8 mouse cellular contexts compared by ENCODE assay signal in the genomic region with DNA sequence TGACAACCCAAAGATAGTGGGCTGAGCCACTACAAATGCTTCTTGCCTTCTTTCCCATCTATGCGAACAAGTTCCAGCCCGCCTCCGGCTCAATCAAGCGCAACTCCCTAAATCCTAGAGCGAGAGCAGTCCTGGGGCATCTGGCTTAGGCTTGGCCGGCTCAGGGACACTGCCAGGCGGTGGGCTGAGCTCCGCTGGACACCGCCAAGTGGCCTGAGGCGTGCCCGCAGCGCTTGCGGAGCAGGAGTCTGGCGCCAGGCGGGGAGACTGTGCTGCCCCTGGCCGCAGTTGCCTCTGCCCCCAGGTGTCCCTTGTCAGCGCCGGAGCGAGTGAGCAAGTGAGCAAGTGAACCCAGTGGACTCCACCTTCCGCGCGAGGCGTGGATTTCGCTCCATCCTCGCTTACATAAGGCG. TPM values are rescaled to one million over a fixed set of nuclear protein-coding genes. Genes with fewer than 3 reads are reported as not detected.
DNase-seq lines count a peak whose midpoint lies in the region; ATAC-seq and TF ChIP-seq lines count a peak whose summit lies in the region.

No protein-coding gene starts in this region.

- no peaks in the 10 kb centered on the region for H3K36me3 ChIP-seq in ES-E14 (ENCODE audit: control insufficient read depth, insufficient read depth, low read length, poor library complexity, severe bottlenecking)
- no peaks in the 10 kb centered on the region for H3K36me3 ChIP-seq in forebrain, embryonic 10.5 days (replicated peaks)
- no peaks in the 10 kb centered on the region for H3K36me3 ChIP-seq in heart, postnatal 0 days (replicated peaks; ENCODE audit: control insufficient read depth, insufficient read depth, low read length)
- H3K36me3 ChIP-seq in liver, postnatal 0 days (replicated peaks; ENCODE audit: insufficient read depth, low read length): no peaks in the 10 kb centered on the region

- peak overlapping the region; percentile 69 to 76 for H3K4me3 ChIP-seq in ES-E14 (ENCODE audit: insufficient read depth in 1 of 2, low read depth in 1 of 2, low read length in 2 of 2, poor library complexity in 1 of 2, severe bottlenecking in 1 of 2)
- peak overlapping the region; percentile 28 for H3K4me3 ChIP-seq in bone marrow, adult 2 months (replicated peaks; ENCODE audit: control insufficient read depth, low read depth, low read length)
- H3K4me3 ChIP-seq in forebrain, embryonic 10.5 days: peak overlapping the region; percentile 81
- peak overlapping the region; percentile 66 for H3K4me3 ChIP-seq in heart, postnatal 0 days (ENCODE audit: low read depth, low read length)
- H3K4me3 ChIP-seq in liver, postnatal 0 days (ENCODE audit: low read depth, low read length): peak overlapping the region; percentile 31

- TF ChIP-seq EP300 in heart, postnatal 0 days (IDR thresholded peaks at IDR 0.05; ENCODE audit: low read depth): no peak
- TF ChIP-seq EP300 in liver, postnatal 0 days (IDR thresholded peaks at IDR 0.05; ENCODE audit: low read depth): no peak

- in situ Hi-C loops in ES-E14 (cut with MboI; ENCODE audit: low sequenced_read_pairs in 2 of 2, unreplicated experiment in 2 of 2): no loop called here

- TF ChIP-seq CTCF in bone marrow, adult 2 months (IDR thresholded peaks at IDR 0.05; ENCODE audit: control insufficient read depth, insufficient read depth, low read length): no peak
- TF ChIP-seq CTCF in heart, postnatal 0 days (IDR thresholded peaks at IDR 0.05; ENCODE audit: low read depth): peak; percentile 5; the same call in 1 of the 2 replicates
- TF ChIP-seq CTCF in liver, postnatal 0 days (IDR thresholded peaks at IDR 0.05; ENCODE audit: low read depth): no peak

- H3K27ac ChIP-seq in ES-E14 (ENCODE audit: insufficient read depth, low read depth, low read length, poor library complexity, severe bottlenecking): no peak overlapping the region
- H3K27ac ChIP-seq in bone marrow, adult 2 months (ENCODE audit: control insufficient read depth, insufficient read depth, low read depth, low read length, poor library complexity): no peak overlapping the region; the same call in 1 of the 2 replicates
- peak overlapping the region; percentile 86 for H3K27ac ChIP-seq in forebrain, embryonic 10.5 days
- 0 out of 2 replicates have a peak overlapping the region, but pooled peaks have one; percentile 16 for H3K27ac ChIP-seq in heart, postnatal 0 days (ENCODE audit: low read depth)
- no peak overlapping the region for H3K27ac ChIP-seq in liver, postnatal 0 days (ENCODE audit: low read depth)

- H3K9ac ChIP-seq in ES-E14 (ENCODE audit: insufficient read depth, low read depth, low read length, poor library complexity, severe bottlenecking): peak overlapping the region; percentile 55
- H3K9ac ChIP-seq in heart, postnatal 0 days (replicated peaks; ENCODE audit: low read depth, low read length): no peak overlapping the region
- H3K9ac ChIP-seq in liver, postnatal 0 days (replicated peaks): no peak overlapping the region

- no peaks in the 10 kb centered on the region for H3K9me3 ChIP-seq in ES-E14 (ENCODE audit: control insufficient read depth, insufficient read depth, low read depth, low read length)
- H3K9me3 ChIP-seq in forebrain, embryonic 10.5 days: no peaks in the 10 kb centered on the region
- H3K9me3 ChIP-seq in heart, postnatal 0 days (replicated peaks; ENCODE audit: control insufficient read depth, low read length): no peaks in the 10 kb centered on the region
- H3K9me3 ChIP-seq in liver, postnatal 0 days (ENCODE audit: low read length): no peaks in the 10 kb centered on the region

- TF ChIP-seq POLR2A in bone marrow, adult 2 months (IDR thresholded peaks at IDR 0.05; ENCODE audit: borderline replicate concordance, control insufficient read depth, low read depth, low read length): no peak

- peaks cover 77% of the 10 kb centered on the region for H3K27me3 ChIP-seq in forebrain, embryonic 10.5 days (ENCODE audit: poor library complexity, severe bottlenecking)
- peaks cover 45% of the 10 kb centered on the region for H3K27me3 ChIP-seq in heart, postnatal 0 days (ENCODE audit: control insufficient read depth, insufficient read depth, low read length)
- peaks cover 45% of the 10 kb centered on the region for H3K27me3 ChIP-seq in liver, postnatal 0 days (ENCODE audit: insufficient read depth, low read length)

- ATAC-seq in heart, postnatal 0 days (ENCODE audit: insufficient read depth, low read depth): peak; percentile 62
- ATAC-seq in liver, postnatal 0 days: no peak

- DNase-seq in ES-E14 (ENCODE audit: low read depth, low spot score): peak; percentile 11
- peak; percentile 74 for DNase-seq in forebrain, embryonic 10.5 days (ENCODE audit: extremely low spot score, low spot score)
- peak; percentile 13 for DNase-seq in heart, postnatal 0 days (ENCODE audit: low spot score)
- DNase-seq in kidney, postnatal 25 days: peak; percentile 54 to 71
- peak; percentile 15 for DNase-seq in liver, postnatal 0 days
- peak; percentile 81 for DNase-seq in retina, embryonic 14.5 days (ENCODE audit: low spot score)
- DNase-seq in c-Kit-positive CD71-positive TER-119-positive erythroid progenitor cells, embryonic 14.5 days (ENCODE audit: low spot score): no peak

- H3K4me2 ChIP-seq in heart, postnatal 0 days (ENCODE audit: low read depth, low read length): peak overlapping the region; percentile 90
- peak overlapping the region; percentile 62 for H3K4me2 ChIP-seq in liver, postnatal 0 days (ENCODE audit: low read depth, low read length)

- WGBS in bone marrow, adult 2 months: 2% methylated on average over 23 of the region's 26 CpGs
- WGBS in forebrain, embryonic 10.5 days: under 1% methylated on average over 26 of the region's 26 CpGs
- under 1% methylated on average over 24 of the region's 26 CpGs for WGBS in heart, postnatal 0 days
- 0% methylated on average over 23 of the region's 26 CpGs for WGBS in liver, postnatal 0 days (ENCODE audit: insufficient replicate concordance)

- H3K4me1 ChIP-seq in ES-E14 (ENCODE audit: control insufficient read depth in 2 of 2, insufficient read depth in 2 of 2, low read length in 2 of 2, poor library complexity in 1 of 2): no peaks in the 10 kb centered on the region
- H3K4me1 ChIP-seq in bone marrow, adult 2 months (ENCODE audit: control insufficient read depth, insufficient read depth, low read length): no peaks in the 10 kb centered on the region
- peaks cover 42% of the 10 kb centered on the region for H3K4me1 ChIP-seq in forebrain, embryonic 10.5 days
- H3K4me1 ChIP-seq in heart, postnatal 0 days (ENCODE audit: control insufficient read depth, insufficient read depth): no peaks in the 10 kb centered on the region; the same call in 1 of the 2 replicates
- 0 out of 2 replicates have a peak, but pooled peaks cover 2% of the 10 kb centered on the region for H3K4me1 ChIP-seq in liver, postnatal 0 days (ENCODE audit: insufficient read depth)

TF ChIP-seq in ES-E14, 5 proteins besides CTCF, POLR2A, EP300 and RAD21:
- TF ChIP-seq HCFC1 (IDR thresholded peaks at IDR 0.05; ENCODE audit: borderline replicate concordance, insufficient read depth, low read length) (no peak), ZC3H11A (IDR thresholded peaks at IDR 0.05; ENCODE audit: borderline replicate concordance, low read depth, low read length) (no peak), MAFK (IDR thresholded peaks at IDR 0.05; ENCODE audit: insufficient read depth, low read depth, low read length) (no peak), ZNF384 (IDR thresholded peaks at IDR 0.05; ENCODE audit: low read depth, low read length) (no peak), CHD2 (IDR thresholded peaks at IDR 0.05; ENCODE audit: low read depth, low read length) (no peak)

RNA-seq across cellular contexts. Expression of a gene that starts 0.3 kb away (rescaled TPM):
- 0.37 and 0.67 TPM in 2 replicates for total RNA-seq in ES-E14 (2012; rRNA removed)
- 0.40 and 1.4 TPM in 2 replicates for polyA plus RNA-seq in bone marrow, adult 2 months (2011; ENCODE audit: insufficient read depth, insufficient read length, low replicate concordance, missing spikeins)
- 2.9 and 3.3 TPM in 2 replicates for polyA plus RNA-seq in forebrain, embryonic 10.5 days (2016; fragmentation: Nextera tagmentation; extraction: Ambion mirVana)
- 1.9 and 2.4 TPM in 2 replicates for total RNA-seq in heart, postnatal 0 days (2014; rRNA removed; ENCODE audit: low replicate concordance)
- 0.29 and 0.56 TPM in 2 replicates for polyA plus RNA-seq in heart, postnatal 0 days (2015; fragmentation: Nextera tagmentation; extraction: Ambion mirVana)
- polyA plus RNA-seq in liver, postnatal 0 days (2015; fragmentation: Nextera tagmentation; extraction: Ambion mirVana): 0.01 TPM in 1 of 2 replicates, not detected in the other

Comparison
In these comparisons a context has a peak if more than half of its experiments do, and no peak if none do; other contexts are left out.
1. H3K27ac ChIP-seq: peak in forebrain, embryonic 10.5 days (single experiment) and heart, postnatal 0 days (single experiment); none in ES-E14 (single experiment), bone marrow, adult 2 months (single experiment) and liver, postnatal 0 days (single experiment).
2. H3K4me3 ChIP-seq: peak in every context shown above with its lines; median percentile 81 in forebrain, embryonic 10.5 days; 72 in ES-E14; 66 in heart, postnatal 0 days; 31 in liver, postnatal 0 days; 28 in bone marrow, adult 2 months.